Mouse (Mus musculus): ENCODE data around the gene Tubb4a. TPM values are rescaled to one million over a fixed set of nuclear protein-coding genes. Genes with fewer than 3 reads are reported as not detected.

The Tubb4a gene
- polyA plus RNA-seq, 1 experiment = 5.8 TPM

DNA sequence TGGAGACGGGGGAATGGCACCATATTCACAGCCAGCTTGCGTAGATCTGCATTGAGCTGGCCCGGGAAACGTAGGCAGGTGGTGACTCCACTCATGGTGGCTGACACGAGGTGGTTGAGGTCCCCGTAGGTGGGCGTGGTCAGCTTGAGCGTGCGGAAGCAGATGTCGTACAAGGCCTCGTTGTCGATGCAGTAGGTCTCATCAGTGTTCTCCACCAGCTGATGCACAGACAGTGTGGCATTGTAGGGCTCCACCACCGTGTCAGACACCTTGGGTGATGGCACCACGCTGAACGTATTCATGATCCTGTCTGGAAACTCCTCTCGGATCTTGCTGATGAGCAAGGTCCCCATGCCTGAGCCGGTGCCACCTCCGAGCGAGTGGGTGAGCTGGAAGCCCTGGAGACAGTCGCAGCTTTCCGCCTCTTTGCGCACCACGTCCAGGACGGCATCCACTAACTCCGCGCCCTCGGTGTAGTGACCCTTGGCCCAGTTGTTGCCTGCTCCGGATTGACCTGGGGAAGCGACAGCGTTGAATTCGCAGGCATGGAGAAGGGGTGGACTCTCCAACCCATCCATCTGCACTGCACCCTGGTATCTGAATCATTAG is 6.2 kb downstream of the Tubb4a start:
- Histone ChIP-seq H3K27me3 (ENCODE audit: control insufficient read depth, insufficient read depth, low read length, poor library complexity, severe bottlenecking) (no peaks in the 10 kb centered on the region), H3K27ac (ENCODE audit: insufficient read depth, low read length) (no peak overlapping the region), H3K4me3 (ENCODE audit: low read depth, low read length) (no peak overlapping the region), H3K4me1 (ENCODE audit: control insufficient read depth, insufficient read depth, low read length) (peaks cover 2% of the 10 kb centered on the region), H3K36me3 (ENCODE audit: control insufficient read depth, insufficient read depth, low read length, poor library complexity, severe bottlenecking) (no peaks in the 10 kb centered on the region), H3K9me3 (replicated peaks; ENCODE audit: control insufficient read depth, insufficient read depth, low read length, poor library complexity, severe bottlenecking) (no peaks in the 10 kb centered on the region), H3K9ac (ENCODE audit: low read depth, poor library complexity, severe bottlenecking) (no peak overlapping the region)
- TF ChIP-seq EP300 (IDR thresholded peaks at IDR 0.05; ENCODE audit: insufficient read depth, low read depth, low read length) (no peak), POLR2A (IDR thresholded peaks at IDR 0.05; ENCODE audit: insufficient read depth, low read length) (no peak), CTCF (IDR thresholded peaks at IDR 0.05; ENCODE audit: low read depth, low read length) (no peak)

DNA sequence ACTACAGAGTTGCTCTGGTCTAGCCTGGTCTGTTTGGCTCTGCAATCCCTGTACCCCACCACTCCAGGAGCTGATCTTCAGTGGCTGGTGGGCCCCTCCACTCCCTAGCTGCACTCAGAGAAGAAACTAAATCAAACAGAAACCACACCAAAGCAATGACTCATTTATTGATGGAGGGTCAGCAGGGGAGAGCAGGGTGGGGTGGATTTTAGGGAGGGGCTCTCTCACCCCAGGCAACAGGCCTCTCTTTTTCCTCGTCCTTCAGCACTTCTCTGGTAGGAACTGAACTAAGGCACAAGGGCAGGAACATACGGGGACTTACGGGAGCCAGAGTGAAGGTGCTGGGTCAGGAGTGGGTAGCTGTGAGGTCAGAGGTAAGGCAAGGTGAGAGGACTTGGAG is 7.7 kb downstream of the Tubb4a start:
- no peaks in the 10 kb centered on the region for H3K9me3 ChIP-seq (replicated peaks; ENCODE audit: control insufficient read depth, insufficient read depth, low read length, poor library complexity, severe bottlenecking)
- H3K27me3 ChIP-seq (ENCODE audit: control insufficient read depth, insufficient read depth, low read length, poor library complexity, severe bottlenecking) = no peaks in the 10 kb centered on the region
- H3K36me3 ChIP-seq (ENCODE audit: control insufficient read depth, insufficient read depth, low read length, poor library complexity, severe bottlenecking) = no peaks in the 10 kb centered on the region
- no peak overlapping the region for H3K9ac ChIP-seq (ENCODE audit: low read depth, poor library complexity, severe bottlenecking)
- TF ChIP-seq EP300 (IDR thresholded peaks at IDR 0.05; ENCODE audit: insufficient read depth, low read depth, low read length) (no peak), CTCF (IDR thresholded peaks at IDR 0.05; ENCODE audit: low read depth, low read length) (no peak), POLR2A (IDR thresholded peaks at IDR 0.05; ENCODE audit: insufficient read depth, low read length) (no peak)
- H3K4me1 ChIP-seq (ENCODE audit: control insufficient read depth, insufficient read depth, low read length) = peaks cover 2% of the 10 kb centered on the region
- H3K27ac ChIP-seq (ENCODE audit: insufficient read depth, low read length) = no peak overlapping the region
- H3K4me3 ChIP-seq (ENCODE audit: low read depth, low read length) = no peak overlapping the region

DNA sequence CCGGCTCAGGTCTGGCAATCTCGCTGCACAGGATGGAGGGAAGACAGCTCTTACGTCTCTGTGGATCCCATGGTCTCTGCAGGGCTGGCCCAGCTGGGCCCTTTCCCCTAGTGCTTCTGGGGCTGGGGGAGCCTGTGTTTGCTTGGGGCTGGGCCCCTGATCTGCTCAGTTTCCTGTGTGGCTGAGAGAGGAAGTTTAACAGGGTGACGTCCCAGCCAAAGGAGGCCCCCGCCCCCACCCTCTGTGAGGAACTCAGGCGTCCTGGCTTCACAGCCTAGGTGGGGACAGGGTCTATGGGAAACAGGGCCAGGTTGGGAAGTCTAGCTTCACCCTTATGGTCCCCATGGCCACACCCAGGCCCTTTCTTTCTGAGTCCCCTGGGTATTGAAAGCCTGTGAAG is 9.2 kb downstream of the Tubb4a start, which contains the start of gene Dennd1c:
Dennd1c (minus strand) TSS at position 179 of the 400 bp plus-strand sequence.
- no peak within 1 kb of the TSS for H3K27ac ChIP-seq (ENCODE audit: insufficient read depth, low read length)
- no peak for TF ChIP-seq CTCF (IDR thresholded peaks at IDR 0.05; ENCODE audit: low read depth, low read length)
- TF ChIP-seq POLR2A (IDR thresholded peaks at IDR 0.05; ENCODE audit: insufficient read depth, low read length) = no peak
- no peak for TF ChIP-seq EP300 (IDR thresholded peaks at IDR 0.05; ENCODE audit: insufficient read depth, low read depth, low read length)
- no peaks in the 10 kb centered on the region for H3K27me3 ChIP-seq (ENCODE audit: control insufficient read depth, insufficient read depth, low read length, poor library complexity, severe bottlenecking)
- H3K4me1 ChIP-seq (ENCODE audit: control insufficient read depth, insufficient read depth, low read length) = peaks cover 8% of the 10 kb centered on the region
- H3K9ac ChIP-seq (ENCODE audit: low read depth, poor library complexity, severe bottlenecking) = no peak within 1 kb of the TSS
- H3K4me3 ChIP-seq (ENCODE audit: low read depth, low read length) = no peak within 1 kb of the TSS
- no peaks in the 10 kb centered on the region for H3K36me3 ChIP-seq (ENCODE audit: control insufficient read depth, insufficient read depth, low read length, poor library complexity, severe bottlenecking)
- no peaks in the 10 kb centered on the region for H3K9me3 ChIP-seq (replicated peaks; ENCODE audit: control insufficient read depth, insufficient read depth, low read length, poor library complexity, severe bottlenecking)

DNA sequence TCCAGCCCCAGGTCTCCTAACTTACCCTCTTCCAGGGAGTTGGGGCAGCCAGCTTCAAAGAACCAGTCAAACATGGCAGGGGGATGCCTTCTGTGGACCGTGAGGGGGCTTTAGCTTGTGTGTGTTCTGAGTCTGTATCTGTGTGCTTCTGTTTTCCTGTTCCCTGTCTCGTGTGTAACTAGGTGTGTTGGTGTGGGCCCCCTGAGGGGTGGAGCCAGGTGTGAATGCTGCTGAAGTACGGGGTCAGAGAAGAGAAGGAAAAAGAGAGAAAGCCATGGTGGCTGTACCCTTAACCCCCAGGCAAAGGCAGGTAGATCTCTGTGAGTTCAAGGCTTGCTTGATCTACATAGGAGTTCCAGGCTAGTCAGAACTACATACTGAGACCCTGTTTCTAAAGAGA is 10.7 kb downstream of the Tubb4a start:
- no peaks in the 10 kb centered on the region for H3K27me3 ChIP-seq (ENCODE audit: control insufficient read depth, insufficient read depth, low read length, poor library complexity, severe bottlenecking)
- H3K27ac ChIP-seq (ENCODE audit: insufficient read depth, low read length) = no peak overlapping the region
- H3K36me3 ChIP-seq (ENCODE audit: control insufficient read depth, insufficient read depth, low read length, poor library complexity, severe bottlenecking) = no peaks in the 10 kb centered on the region
- peaks cover 10% of the 10 kb centered on the region for H3K4me1 ChIP-seq (ENCODE audit: control insufficient read depth, insufficient read depth, low read length)
- no peak overlapping the region for H3K4me3 ChIP-seq (ENCODE audit: low read depth, low read length)
- H3K9ac ChIP-seq (ENCODE audit: low read depth, poor library complexity, severe bottlenecking) = no peak overlapping the region
- TF ChIP-seq EP300 (IDR thresholded peaks at IDR 0.05; ENCODE audit: insufficient read depth, low read depth, low read length) = no peak
- TF ChIP-seq POLR2A (IDR thresholded peaks at IDR 0.05; ENCODE audit: insufficient read depth, low read length) = no peak
- TF ChIP-seq CTCF (IDR thresholded peaks at IDR 0.05; ENCODE audit: low read depth, low read length) = no peak
- H3K9me3 ChIP-seq (replicated peaks; ENCODE audit: control insufficient read depth, insufficient read depth, low read length, poor library complexity, severe bottlenecking) = no peaks in the 10 kb centered on the region

DNA sequence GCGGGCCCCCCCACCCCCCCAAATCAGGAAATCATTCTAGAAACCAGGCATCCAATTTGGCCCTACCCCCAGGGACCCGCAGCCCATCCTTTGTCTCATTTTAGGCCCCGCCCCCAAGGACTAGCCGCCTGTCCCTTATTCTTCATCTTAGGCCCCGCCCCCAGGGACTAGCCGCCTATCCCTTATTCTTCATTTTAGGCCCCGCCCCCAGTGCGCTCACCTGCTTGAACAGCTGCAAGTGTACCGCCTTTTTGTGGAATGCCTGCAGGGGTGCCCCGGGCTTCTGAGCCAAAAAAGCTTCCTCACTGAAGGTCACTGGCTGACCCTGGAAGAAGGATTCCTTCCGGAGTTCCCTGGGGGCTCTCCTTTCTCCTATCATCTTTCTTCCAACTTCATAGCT is 16.9 kb downstream of the Tubb4a start:
- no peaks in the 10 kb centered on the region for H3K9me3 ChIP-seq (replicated peaks; ENCODE audit: control insufficient read depth, insufficient read depth, low read length, poor library complexity, severe bottlenecking)
- peak overlapping the region; percentile 48; the same call in 1 of the 2 replicates for H3K27ac ChIP-seq (ENCODE audit: insufficient read depth, low read length)
- H3K4me3 ChIP-seq (ENCODE audit: low read depth, low read length) = peak overlapping the region; percentile 69
- peaks cover 16% of the 10 kb centered on the region for H3K4me1 ChIP-seq (ENCODE audit: control insufficient read depth, insufficient read depth, low read length)
- H3K36me3 ChIP-seq (ENCODE audit: control insufficient read depth, insufficient read depth, low read length, poor library complexity, severe bottlenecking) = 0 out of 2 replicates have a peak, but pooled peaks cover 2% of the 10 kb centered on the region
- H3K9ac ChIP-seq (ENCODE audit: low read depth, poor library complexity, severe bottlenecking) = peak overlapping the region; percentile 57
- no peak for TF ChIP-seq POLR2A (IDR thresholded peaks at IDR 0.05; ENCODE audit: insufficient read depth, low read length)
- no peak for TF ChIP-seq CTCF (IDR thresholded peaks at IDR 0.05; ENCODE audit: low read depth, low read length)
- TF ChIP-seq EP300 (IDR thresholded peaks at IDR 0.05; ENCODE audit: insufficient read depth, low read depth, low read length) = peak; percentile 79; the same call in 1 of the 2 replicates
- no peaks in the 10 kb centered on the region for H3K27me3 ChIP-seq (ENCODE audit: control insufficient read depth, insufficient read depth, low read length, poor library complexity, severe bottlenecking)

DNA sequence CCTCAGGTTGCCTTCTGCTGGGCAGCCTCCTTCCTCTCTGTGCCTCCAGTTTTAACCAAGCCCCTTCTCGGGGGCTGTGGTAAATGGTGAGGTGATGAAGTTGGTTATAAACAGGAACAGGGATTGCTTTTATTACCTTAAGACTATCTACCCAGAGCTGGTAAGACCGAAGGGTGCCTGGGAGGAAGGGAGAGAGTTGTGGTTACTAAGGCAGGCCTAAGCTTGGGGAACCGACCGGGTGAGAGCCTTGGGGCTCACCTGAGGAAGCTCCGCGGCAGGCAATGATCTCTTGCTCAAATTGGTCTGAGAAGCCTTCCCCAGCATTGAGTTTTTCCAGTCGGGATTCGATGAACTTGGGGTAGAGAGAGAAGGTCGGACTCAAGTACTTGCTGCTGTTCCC is 17.3 kb downstream of the Tubb4a start:
- TF ChIP-seq EP300 (IDR thresholded peaks at IDR 0.05; ENCODE audit: insufficient read depth, low read depth, low read length) (no peak), CTCF (IDR thresholded peaks at IDR 0.05; ENCODE audit: low read depth, low read length) (no peak), POLR2A (IDR thresholded peaks at IDR 0.05; ENCODE audit: insufficient read depth, low read length) (no peak)

More for the DNA sequence above, 17.3 kb downstream of the Tubb4a start:
- 0 out of 2 replicates have a peak, but pooled peaks cover 2% of the 10 kb centered on the region for H3K36me3 ChIP-seq (ENCODE audit: control insufficient read depth, insufficient read depth, low read length, poor library complexity, severe bottlenecking)
- H3K27ac ChIP-seq (ENCODE audit: insufficient read depth, low read length) = peak overlapping the region; percentile 70
- H3K4me3 ChIP-seq (ENCODE audit: low read depth, low read length) = peak overlapping the region; percentile 69
- H3K27me3 ChIP-seq (ENCODE audit: control insufficient read depth, insufficient read depth, low read length, poor library complexity, severe bottlenecking) = no peaks in the 10 kb centered on the region
- peaks cover 16% of the 10 kb centered on the region for H3K4me1 ChIP-seq (ENCODE audit: control insufficient read depth, insufficient read depth, low read length)
- H3K9me3 ChIP-seq (replicated peaks; ENCODE audit: control insufficient read depth, insufficient read depth, low read length, poor library complexity, severe bottlenecking) = no peaks in the 10 kb centered on the region
- H3K9ac ChIP-seq (ENCODE audit: low read depth, poor library complexity, severe bottlenecking) = peak overlapping the region; percentile 57

Measured in ES-Bruce4 (cell line).